Mouse (Mus musculus): Measurements from ENCODE around the gene Olfr222. TPM values are rescaled to one million over a fixed set of nuclear protein-coding genes. Genes with fewer than 3 reads are reported as not detected.
"Not testable (repeated sequence)": the region's sequence is repeated elsewhere in the genome, so short reads cannot be mapped to it uniquely, and the experiment has no call there.

Gene Olfr222
- polyA plus RNA-seq (2014; fragmentation: Nextera tagmentation; extraction: Ambion mirVana): not detected in 2 replicates

DNA sequence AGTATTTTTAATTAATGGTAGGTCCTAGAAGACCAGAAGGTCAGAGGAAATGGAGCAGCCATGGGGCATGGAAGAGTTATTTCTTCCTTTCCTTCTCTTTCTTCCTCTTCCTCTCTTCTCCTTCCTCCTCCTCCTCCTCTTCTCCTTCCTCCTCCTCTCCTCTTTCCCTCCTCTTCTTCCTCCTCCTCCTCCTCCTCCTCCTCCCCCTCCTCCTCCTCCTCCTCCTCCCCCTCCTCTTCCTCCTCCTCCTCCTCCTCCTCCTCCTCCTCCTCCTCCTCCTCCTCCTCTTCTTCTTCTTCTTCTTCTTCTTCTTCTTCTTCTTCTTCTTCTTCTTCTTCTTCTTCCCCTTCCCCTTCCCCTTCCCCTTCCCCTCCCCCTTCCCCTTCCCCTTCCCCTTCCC, at the start of gene Olfr222:
TSS of gene Olfr222 (minus strand) at position 101 of the 400 bp plus-strand sequence.
- not testable (repeated sequence) for H3K27ac ChIP-seq (ENCODE audit: low read depth, low read length); ATAC-seq (replicated peaks; ENCODE audit: low FRiP score); H3K9me3 ChIP-seq (ENCODE audit: control insufficient read depth, low read length); H3K4me2 ChIP-seq (ENCODE audit: low read depth, low read length, severe bottlenecking); H3K9ac ChIP-seq (ENCODE audit: low read length); H3K27me3 ChIP-seq (ENCODE audit: control insufficient read depth, insufficient read depth, low read length); H3K36me3 ChIP-seq (ENCODE audit: control insufficient read depth, insufficient read depth, low read length); H3K4me1 ChIP-seq (replicated peaks; ENCODE audit: control insufficient read depth, insufficient read depth, low read length); DNase-seq (ENCODE audit: low spot score); H3K4me3 ChIP-seq (ENCODE audit: low read depth, low read length)

DNA sequence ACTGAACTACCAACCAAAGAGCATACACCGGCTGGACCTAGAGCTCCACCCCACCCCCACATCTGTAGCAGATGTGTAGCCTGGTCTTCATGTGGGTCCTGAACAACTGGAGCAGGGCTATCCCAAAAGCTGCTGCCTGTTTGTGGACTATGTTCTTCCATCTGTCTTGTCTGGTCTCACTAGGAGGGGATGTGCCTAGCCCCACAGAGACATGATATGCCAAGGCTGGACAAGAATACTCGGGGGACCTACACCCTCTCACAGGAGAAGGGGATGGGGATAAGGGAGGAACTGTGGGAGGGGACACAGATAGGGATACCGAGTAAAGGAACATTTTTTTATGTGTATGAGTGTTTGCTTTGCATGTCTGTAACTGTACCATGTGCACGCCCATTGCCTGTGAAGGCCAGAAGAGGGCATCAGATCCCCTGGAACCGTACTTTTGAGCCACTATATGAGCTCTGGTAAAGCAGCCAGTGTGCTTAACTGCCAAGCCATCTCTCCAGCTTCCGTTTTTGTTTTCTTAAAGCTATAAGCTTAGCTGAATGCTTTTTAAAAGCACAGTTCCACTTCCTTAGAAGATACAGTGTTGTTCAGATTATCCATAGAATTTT, 48.1 kb upstream of the Olfr222 start:
- Histone ChIP-seq H3K36me3 (ENCODE audit: control insufficient read depth, insufficient read depth, low read length) (no peaks in the 10 kb centered on the region), H3K27ac (ENCODE audit: low read depth, low read length) (no peak overlapping the region), H3K4me1 (replicated peaks; ENCODE audit: control insufficient read depth, insufficient read depth, low read length) (no peaks in the 10 kb centered on the region), H3K4me3 (ENCODE audit: low read depth, low read length) (no peak overlapping the region), H3K9ac (ENCODE audit: low read length) (no peak overlapping the region), H3K27me3 (ENCODE audit: control insufficient read depth, insufficient read depth, low read length) (no peaks in the 10 kb centered on the region), H3K4me2 (ENCODE audit: low read depth, low read length, severe bottlenecking) (no peak overlapping the region), H3K9me3 (ENCODE audit: control insufficient read depth, low read length) (no peaks in the 10 kb centered on the region)
- peak; percentile 57 for DNase-seq (ENCODE audit: low spot score)
- 42% methylated on average over 6 of the region's 6 CpGs for WGBS
- ATAC-seq (replicated peaks; ENCODE audit: low FRiP score): no peak

DNA sequence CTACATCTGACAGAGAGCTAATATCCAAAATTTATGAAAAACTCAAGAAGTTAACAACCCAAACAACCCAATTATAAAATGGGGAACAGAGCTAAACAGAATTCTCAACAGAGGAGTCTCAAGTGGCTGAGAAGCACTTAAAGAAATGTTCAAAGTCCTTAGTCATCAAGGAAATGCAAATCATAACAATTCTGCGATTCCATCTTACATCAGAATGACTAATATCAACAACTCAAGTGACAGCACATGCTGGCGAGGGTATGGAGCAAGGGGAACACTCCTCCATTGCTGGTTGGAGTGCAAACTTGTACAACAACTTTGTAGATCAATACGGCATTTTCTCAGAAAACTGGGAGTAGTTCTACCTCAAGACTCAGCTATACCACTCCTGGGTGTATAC, 46.2 kb upstream of the Olfr222 start:
- Histone ChIP-seq H3K27ac (ENCODE audit: low read depth, low read length) (no peak overlapping the region), H3K9me3 (ENCODE audit: control insufficient read depth, low read length) (no peaks in the 10 kb centered on the region), H3K4me3 (ENCODE audit: low read depth, low read length) (no peak overlapping the region), H3K9ac (ENCODE audit: low read length) (no peak overlapping the region), H3K4me1 (replicated peaks; ENCODE audit: control insufficient read depth, insufficient read depth, low read length) (no peaks in the 10 kb centered on the region), H3K4me2 (ENCODE audit: low read depth, low read length, severe bottlenecking) (no peak overlapping the region), H3K36me3 (ENCODE audit: control insufficient read depth, insufficient read depth, low read length) (no peaks in the 10 kb centered on the region), H3K27me3 (ENCODE audit: control insufficient read depth, insufficient read depth, low read length) (no peaks in the 10 kb centered on the region)
- ATAC-seq (replicated peaks; ENCODE audit: low FRiP score) (no peak), DNase-seq (ENCODE audit: low spot score) (no peak)
- WGBS: 78% methylated on average over 3 of the region's 3 CpGs

DNA sequence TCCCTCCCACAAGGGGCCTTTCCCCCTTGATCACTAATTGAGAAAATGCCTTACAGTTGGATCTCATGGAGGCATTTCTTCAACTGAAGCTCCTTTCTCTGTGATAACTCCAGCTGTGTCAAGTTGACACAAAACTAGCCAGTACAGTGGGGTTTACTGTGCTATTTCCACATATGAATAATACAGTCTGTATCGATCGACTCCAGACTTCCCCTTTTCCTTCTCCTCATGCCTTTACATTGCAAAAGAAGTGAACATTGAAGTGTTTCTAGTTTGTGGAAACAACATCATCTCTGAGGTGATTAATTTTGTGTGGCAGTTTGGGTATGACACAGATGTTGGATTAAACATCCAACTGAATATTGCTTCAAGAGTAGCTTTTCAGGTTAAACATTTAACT, 41.0 kb upstream of the Olfr222 start:
- WGBS: 96% methylated on average over 2 of the region's 2 CpGs
- ATAC-seq (replicated peaks; ENCODE audit: low FRiP score): not testable (repeated sequence)

DNA sequence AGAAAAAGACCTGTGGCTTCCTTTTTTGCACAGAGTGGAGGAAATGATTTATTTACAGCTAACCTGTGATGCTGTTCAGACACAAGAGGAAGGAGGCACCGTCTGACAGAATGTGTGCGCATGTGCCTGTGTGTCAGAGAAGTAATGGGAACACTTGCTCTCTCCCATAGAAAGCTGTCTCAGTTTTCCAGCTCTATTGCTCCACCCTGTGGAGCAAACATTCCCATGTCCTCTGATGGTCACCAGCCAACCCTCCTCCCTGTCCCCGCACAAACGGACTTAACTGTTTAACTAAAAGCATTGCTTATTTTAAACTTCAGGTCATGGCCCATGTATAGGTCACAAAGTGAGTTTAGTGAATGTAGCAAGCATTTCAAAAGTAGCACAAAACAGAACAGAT, 38.1 kb upstream of the Olfr222 start:
- WGBS: 63% methylated on average over 4 of the region's 4 CpGs
- DNase-seq (ENCODE audit: low spot score): no peak
- no peak overlapping the region for H3K27ac ChIP-seq (ENCODE audit: low read depth, low read length)
- H3K36me3 ChIP-seq (ENCODE audit: control insufficient read depth, insufficient read depth, low read length): no peaks in the 10 kb centered on the region
- H3K4me1 ChIP-seq (replicated peaks; ENCODE audit: control insufficient read depth, insufficient read depth, low read length): no peaks in the 10 kb centered on the region
- no peaks in the 10 kb centered on the region for H3K9me3 ChIP-seq (ENCODE audit: control insufficient read depth, low read length)
- H3K4me3 ChIP-seq (ENCODE audit: low read depth, low read length): no peak overlapping the region
- no peak overlapping the region for H3K9ac ChIP-seq (ENCODE audit: low read length)
- H3K27me3 ChIP-seq (ENCODE audit: control insufficient read depth, insufficient read depth, low read length): no peaks in the 10 kb centered on the region
- no peak for ATAC-seq (replicated peaks; ENCODE audit: low FRiP score)
- no peak overlapping the region for H3K4me2 ChIP-seq (ENCODE audit: low read depth, low read length, severe bottlenecking)

More for the DNA sequence above, 41.0 kb upstream of the Olfr222 start:
- not testable (repeated sequence) for H3K4me2 ChIP-seq (ENCODE audit: low read depth, low read length, severe bottlenecking); H3K4me1 ChIP-seq (replicated peaks; ENCODE audit: control insufficient read depth, insufficient read depth, low read length); H3K36me3 ChIP-seq (ENCODE audit: control insufficient read depth, insufficient read depth, low read length); H3K9me3 ChIP-seq (ENCODE audit: control insufficient read depth, low read length); H3K27me3 ChIP-seq (ENCODE audit: control insufficient read depth, insufficient read depth, low read length); H3K27ac ChIP-seq (ENCODE audit: low read depth, low read length); H3K9ac ChIP-seq (ENCODE audit: low read length); DNase-seq (ENCODE audit: low spot score); H3K4me3 ChIP-seq (ENCODE audit: low read depth, low read length)

DNA sequence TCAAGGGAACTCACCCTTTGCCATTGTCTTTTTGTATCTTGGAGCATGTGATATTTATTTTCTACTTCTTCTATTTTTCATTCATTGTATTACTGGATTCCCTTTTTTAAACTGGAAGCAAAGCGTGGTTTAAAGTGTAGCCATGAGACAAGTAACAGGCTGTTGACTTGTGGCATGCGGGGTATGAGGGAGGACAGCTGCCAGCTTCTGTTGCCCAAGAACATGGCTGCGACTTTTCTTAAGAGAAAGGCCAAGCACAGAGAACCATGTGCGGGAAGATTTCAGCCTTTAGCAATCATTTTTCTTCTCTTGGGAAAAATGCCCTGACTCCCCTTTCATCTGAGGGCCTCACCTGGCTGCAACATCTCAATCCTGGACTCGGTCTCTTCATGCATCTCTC, 35.6 kb upstream of the Olfr222 start:
- ATAC-seq (replicated peaks; ENCODE audit: low FRiP score): no peak
- 92% methylated on average over 5 of the region's 5 CpGs for WGBS

DNA sequence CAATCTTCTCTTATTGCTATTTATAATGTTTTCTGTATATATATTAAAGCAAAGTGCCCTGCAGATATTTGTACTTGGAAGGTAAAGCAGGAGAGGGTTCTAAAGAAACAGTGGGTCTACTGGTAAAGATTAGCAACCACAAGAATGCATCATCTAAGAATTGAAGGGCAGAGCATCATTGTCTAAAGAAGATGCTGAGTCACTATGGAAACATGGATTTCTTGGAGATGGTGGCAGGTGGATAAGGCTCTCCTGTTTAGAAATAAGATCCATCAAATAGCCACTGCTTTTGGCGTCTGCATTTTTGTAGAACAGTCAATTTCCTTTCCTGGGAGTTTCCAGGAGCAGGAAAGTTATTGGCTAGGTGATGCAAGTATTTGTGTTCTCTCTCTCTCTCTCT, 26.3 kb upstream of the Olfr222 start:
- no peaks in the 10 kb centered on the region for H3K9me3 ChIP-seq (ENCODE audit: control insufficient read depth, low read length)
- no peaks in the 10 kb centered on the region for H3K27me3 ChIP-seq (ENCODE audit: control insufficient read depth, insufficient read depth, low read length)
- H3K27ac ChIP-seq (ENCODE audit: low read depth, low read length): no peak overlapping the region
- H3K9ac ChIP-seq (ENCODE audit: low read length): no peak overlapping the region
- H3K4me3 ChIP-seq (ENCODE audit: low read depth, low read length): no peak overlapping the region
- H3K4me2 ChIP-seq (ENCODE audit: low read depth, low read length, severe bottlenecking): no peak overlapping the region
- no peaks in the 10 kb centered on the region for H3K36me3 ChIP-seq (ENCODE audit: control insufficient read depth, insufficient read depth, low read length)
- WGBS: 73% methylated on average over 1 of the region's 1 CpGs
- H3K4me1 ChIP-seq (replicated peaks; ENCODE audit: control insufficient read depth, insufficient read depth, low read length): no peaks in the 10 kb centered on the region
- ATAC-seq (replicated peaks; ENCODE audit: low FRiP score) (no peak), DNase-seq (ENCODE audit: low spot score) (no peak)

More for the DNA sequence above, 35.6 kb upstream of the Olfr222 start:
- Histone ChIP-seq H3K4me2 (ENCODE audit: low read depth, low read length, severe bottlenecking) (no peak overlapping the region), H3K4me3 (ENCODE audit: low read depth, low read length) (no peak overlapping the region), H3K36me3 (ENCODE audit: control insufficient read depth, insufficient read depth, low read length) (no peaks in the 10 kb centered on the region), H3K9me3 (ENCODE audit: control insufficient read depth, low read length) (no peaks in the 10 kb centered on the region), H3K27me3 (ENCODE audit: control insufficient read depth, insufficient read depth, low read length) (no peaks in the 10 kb centered on the region), H3K27ac (ENCODE audit: low read depth, low read length) (no peak overlapping the region), H3K4me1 (replicated peaks; ENCODE audit: control insufficient read depth, insufficient read depth, low read length) (no peaks in the 10 kb centered on the region), H3K9ac (ENCODE audit: low read length) (no peak overlapping the region)
- DNase-seq (ENCODE audit: low spot score): no peak

DNA sequence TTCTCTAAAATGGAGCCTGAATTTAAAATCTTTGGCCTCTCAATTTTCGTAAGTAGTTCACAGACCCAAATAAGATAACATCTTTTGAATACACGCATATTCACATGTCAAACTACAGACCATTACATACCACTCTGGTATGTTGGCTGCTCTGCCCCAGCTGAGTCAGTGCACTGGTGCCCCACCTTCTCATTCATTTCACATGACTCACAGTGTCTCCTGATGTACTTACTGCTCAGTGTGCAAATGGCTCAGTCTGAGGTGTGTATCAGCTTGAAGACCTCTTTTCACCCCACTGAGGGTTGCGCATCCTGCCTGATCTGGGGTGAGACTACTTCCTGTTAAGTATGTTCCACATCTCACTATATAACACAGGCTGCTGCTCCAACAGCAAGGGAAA, 24.8 kb upstream of the Olfr222 start:
- Histone ChIP-seq H3K9ac (ENCODE audit: low read length) (no peak overlapping the region), H3K9me3 (ENCODE audit: control insufficient read depth, low read length) (no peaks in the 10 kb centered on the region), H3K36me3 (ENCODE audit: control insufficient read depth, insufficient read depth, low read length) (no peaks in the 10 kb centered on the region), H3K27me3 (ENCODE audit: control insufficient read depth, insufficient read depth, low read length) (no peaks in the 10 kb centered on the region), H3K4me2 (ENCODE audit: low read depth, low read length, severe bottlenecking) (no peak overlapping the region), H3K27ac (ENCODE audit: low read depth, low read length) (no peak overlapping the region), H3K4me1 (replicated peaks; ENCODE audit: control insufficient read depth, insufficient read depth, low read length) (no peaks in the 10 kb centered on the region), H3K4me3 (ENCODE audit: low read depth, low read length) (no peak overlapping the region)
- WGBS: 91% methylated on average over 3 of the region's 3 CpGs
- no peak for DNase-seq (ENCODE audit: low spot score)
- no peak for ATAC-seq (replicated peaks; ENCODE audit: low FRiP score)

DNA sequence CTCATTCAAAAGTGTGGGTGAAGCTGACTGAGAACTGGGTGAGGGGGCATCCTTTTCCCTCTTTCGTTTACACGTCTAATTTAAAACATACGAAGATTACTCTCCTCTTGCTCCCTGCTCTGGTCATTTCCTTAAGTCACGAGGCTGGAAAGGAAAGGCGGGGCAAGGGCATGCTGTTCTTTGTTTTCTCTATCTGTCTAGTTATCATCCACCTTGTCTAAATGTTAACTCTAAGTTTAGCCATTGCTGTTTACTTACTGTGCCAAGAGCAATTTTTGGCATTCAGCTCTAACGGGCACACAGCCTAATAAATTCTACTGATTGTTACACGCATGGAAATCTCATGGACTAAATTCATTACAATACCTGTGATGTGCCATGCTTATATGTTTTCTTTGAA, 23.2 kb upstream of the Olfr222 start:
- H3K27ac ChIP-seq (ENCODE audit: low read depth, low read length): no peak overlapping the region
- H3K36me3 ChIP-seq (ENCODE audit: control insufficient read depth, insufficient read depth, low read length): no peaks in the 10 kb centered on the region
- no peak for DNase-seq (ENCODE audit: low spot score)
- no peaks in the 10 kb centered on the region for H3K9me3 ChIP-seq (ENCODE audit: control insufficient read depth, low read length)
- WGBS: 83% methylated on average over 7 of the region's 7 CpGs
- no peak overlapping the region for H3K4me3 ChIP-seq (ENCODE audit: low read depth, low read length)
- no peak overlapping the region for H3K4me2 ChIP-seq (ENCODE audit: low read depth, low read length, severe bottlenecking)
- H3K9ac ChIP-seq (ENCODE audit: low read length): no peak overlapping the region
- no peaks in the 10 kb centered on the region for H3K27me3 ChIP-seq (ENCODE audit: control insufficient read depth, insufficient read depth, low read length)
- no peak for ATAC-seq (replicated peaks; ENCODE audit: low FRiP score)
- no peaks in the 10 kb centered on the region for H3K4me1 ChIP-seq (replicated peaks; ENCODE audit: control insufficient read depth, insufficient read depth, low read length)

All from forebrain, embryonic 11.5 days (tissue).